Mouse (Mus musculus) neural tube, embryonic 15.5 days (tissue): ENCODE data around the gene Ndufaf2. TPM values are rescaled to one million over a fixed set of nuclear protein-coding genes. Genes with fewer than 3 reads are reported as not detected.
A peak's percentile ranks its signal among the peaks of the same experiment; 100 is the strongest.

Source experiments
- ATAC-seq: fragments of 200-750 bp; cut with Nextera tagmentation; 2 replicates; pipeline ENCODE4 v1.8.0; 2017; ENCODE audit warnings: mild to moderate bottlenecking, moderate TSS enrichment, moderate library complexity; ENCODE audit not compliant: low FRiP score
- H3K27ac ChIP-seq: fragments of 300-500 bp; sonication (generic); replicated peaks from 2 replicates; pipeline ENCODE4 v1.5.1; 2015; ENCODE audit warnings: mild to moderate bottlenecking, inconsistent platforms
- H3K27me3 ChIP-seq: fragments of 300-500 bp; sonication (generic); replicated peaks from 2 replicates; pipeline ENCODE4 v1.6.1; 2015; ENCODE audit warnings: inconsistent platforms
- H3K36me3 ChIP-seq: fragments of 300-500 bp; sonication (generic); 2 replicates; pipeline ENCODE4 v1.6.1; 2015; ENCODE audit warnings: inconsistent platforms
- H3K4me1 ChIP-seq: fragments of 300-500 bp; sonication (generic); 2 replicates; pipeline ENCODE4 v1.6.1; 2015; ENCODE audit warnings: inconsistent platforms
- H3K4me2 ChIP-seq: fragments of 300-500 bp; sonication (generic); 2 replicates; pipeline ENCODE4 v1.6.1; 2015; ENCODE audit warnings: inconsistent platforms, mild to moderate bottlenecking, moderate library complexity
- H3K4me3 ChIP-seq: fragments of 300-500 bp; sonication (generic); replicated peaks from 2 replicates; pipeline ENCODE4 v1.5.1; 2015; ENCODE audit warnings: mild to moderate bottlenecking, inconsistent platforms
- H3K9ac ChIP-seq: fragments of 300-500 bp; sonication (generic); replicated peaks from 2 replicates; pipeline ENCODE4 v1.6.1; 2015; ENCODE audit warnings: mild to moderate bottlenecking, inconsistent platforms
- H3K9me3 ChIP-seq: fragments of 300-500 bp; sonication (generic); replicated peaks from 2 replicates; pipeline ENCODE4 v1.6.1; 2016; ENCODE audit warnings: inconsistent platforms
- WGBS: fragments of 180-500 bp; shearing (Covaris S2); methylation state at CpG from one replicate; pipeline ENCODE4 v1.1.7; 2015; ENCODE audit warnings: mixed read lengths; 5-methylcytosine and 5-hydroxymethylcytosine counted together
- polyA plus RNA-seq: library from polyadenylated mRNA; unstranded; fragments of >200 nt; fragmentation: Nextera tagmentation; extraction: Ambion mirVana; gene quantifications from 2 replicates; pipeline ENCODE4 v1.2.1, GENCODE M21; 2015

Gene Ndufaf2
- polyA plus RNA-seq, 1 experiment from 2014 or later, result 80.3 TPM

DNA sequence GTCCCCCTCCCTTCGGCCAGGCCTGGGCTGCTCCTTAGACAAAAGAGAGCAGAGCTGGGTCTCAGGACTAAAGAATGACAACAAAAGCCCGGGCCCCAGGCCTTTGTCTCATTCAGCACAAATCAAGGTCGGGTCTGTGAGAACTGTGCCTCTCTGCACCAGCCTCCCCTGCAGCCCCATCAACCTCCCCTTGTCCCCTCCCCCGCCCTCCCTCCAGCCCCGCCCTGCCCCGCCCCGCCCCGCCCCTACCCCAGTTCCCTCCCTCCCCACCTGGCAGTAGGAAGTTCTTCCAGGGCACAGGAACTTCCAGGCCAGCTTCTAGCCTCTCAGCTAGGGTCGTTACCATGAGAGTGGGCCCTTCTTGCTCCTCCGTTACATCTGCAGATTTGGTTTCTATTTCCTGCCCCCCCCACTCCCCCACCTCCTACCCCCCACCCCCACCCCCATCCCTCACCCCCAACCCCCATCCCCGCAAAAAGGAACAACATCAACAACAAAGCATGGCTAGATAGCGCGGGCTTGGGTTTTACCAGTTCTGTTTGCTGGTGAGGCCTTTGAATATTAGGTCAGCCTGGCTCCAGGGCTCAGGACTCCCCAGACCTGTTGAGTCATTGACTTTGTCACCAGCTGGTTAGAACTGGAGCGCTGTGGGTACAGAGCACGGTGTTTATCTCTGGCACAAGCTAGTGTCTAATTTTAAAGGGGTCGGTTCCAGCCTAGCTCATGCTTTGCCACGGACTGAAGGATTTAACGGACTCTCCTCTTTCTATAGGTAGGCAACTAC lies 202.9 kb downstream of the Ndufaf2 start:
- Histone ChIP-seq H3K27me3 (no peaks in the 10 kb centered on the region; the same call in 1 of the 2 replicates), H3K9me3 (no peaks in the 10 kb centered on the region), H3K9ac (no peak overlapping the region), H3K27ac (no peak overlapping the region), H3K4me2 (no peak overlapping the region), H3K4me1 (peaks cover 12% of the 10 kb centered on the region), H3K4me3 (no peak overlapping the region), H3K36me3 (no peaks in the 10 kb centered on the region)
- WGBS, result 14% methylated on average over 14 of the region's 18 CpGs
- 0 out of 2 replicates have a peak, but pooled peaks have one; percentile 40 for ATAC-seq

GRCm38 (mm10) chr13:107954445-107955261 lies 203.8 kb downstream of the Ndufaf2 start:
- Histone ChIP-seq H3K4me2 (no peak overlapping the region), H3K36me3 (no peaks in the 10 kb centered on the region), H3K27ac (no peak overlapping the region), H3K4me3 (no peak overlapping the region), H3K27me3 (no peaks in the 10 kb centered on the region), H3K9me3 (no peaks in the 10 kb centered on the region), H3K9ac (no peak overlapping the region), H3K4me1 (peaks cover 12% of the 10 kb centered on the region)
- ATAC-seq, result no peak
- 23% methylated on average over 16 of the region's 16 CpGs for WGBS

GRCm38 (mm10) chr13:107954100-107954444 lies 204.4 kb downstream of the Ndufaf2 start:
- H3K4me1 ChIP-seq, result peaks cover 12% of the 10 kb centered on the region
- H3K27me3 ChIP-seq, result no peaks in the 10 kb centered on the region
- no peaks in the 10 kb centered on the region for H3K9me3 ChIP-seq
- WGBS, result 26% methylated on average over 9 of the region's 9 CpGs
- no peak overlapping the region for H3K4me3 ChIP-seq
- no peak overlapping the region for H3K4me2 ChIP-seq
- no peak overlapping the region for H3K9ac ChIP-seq
- H3K36me3 ChIP-seq, result no peaks in the 10 kb centered on the region
- no peak overlapping the region for H3K27ac ChIP-seq
- no peak for ATAC-seq

Other genes with a start within 250 kb of the Ndufaf2 start
- gene Smim15, start 114.2 kb downstream of the Ndufaf2 start, polyA plus RNA-seq, result 35.8 and 39.7 TPM in 2 replicates
- gene Ercc8, start 108 bp upstream of the Ndufaf2 start, polyA plus RNA-seq, result 26.4 and 31.8 TPM in 2 replicates
- gene Elovl7, start 55.8 kb upstream of the Ndufaf2 start, polyA plus RNA-seq, result 2.0 and 4.0 TPM in 2 replicates
- gene Depdc1b, start 157.7 kb upstream of the Ndufaf2 start, polyA plus RNA-seq, result 1.0 and 3.2 TPM in 2 replicates